Mouse (Mus musculus) c-Kit-positive CD71-positive TER-119-negative erythroid progenitor cells, embryonic 14.5 days (primary cell): ENCODE results near the gene Tep1.
"Not testable (repeated sequence)": the region's sequence is repeated elsewhere in the genome, so short reads cannot be mapped to it uniquely, and the experiment has no call there.

Experiments
- DNase-seq: peaks from one replicate; pipeline ENCODE4 v3.0.0-alpha.2; 2013; ENCODE audit warnings: low read depth

Tep1 gene

GRCm38 (mm10) chr14:50868211-50868610 lies 2.1 kb downstream of the Tep1 start:
- no peak for DNase-seq

- no peak for DNase-seq
These were observed 3.4 kb downstream of the Tep1 start for GRCm38 (mm10) chr14:50866966-50867365.

DNA sequence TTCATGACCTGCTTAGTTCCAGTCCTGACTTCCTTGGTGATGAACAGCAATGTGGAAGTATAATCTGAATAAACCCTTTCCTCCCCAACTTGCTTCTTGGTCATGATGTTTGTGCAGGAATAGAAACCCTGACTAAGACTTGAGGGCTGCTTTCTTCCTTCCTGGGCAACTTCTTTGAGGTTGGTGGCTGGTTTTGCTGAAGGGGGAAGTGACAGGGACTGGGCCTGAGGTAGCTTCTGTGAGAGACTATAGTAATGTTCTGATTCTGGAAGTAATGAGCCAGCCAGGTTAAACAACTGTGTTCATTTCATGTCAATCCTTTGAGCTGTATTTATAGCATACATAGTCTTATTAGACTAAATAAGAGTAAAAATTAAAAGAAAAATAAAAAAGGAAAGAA lies 5.4 kb downstream of the Tep1 start:
- DNase-seq: not testable (repeated sequence)

DNA sequence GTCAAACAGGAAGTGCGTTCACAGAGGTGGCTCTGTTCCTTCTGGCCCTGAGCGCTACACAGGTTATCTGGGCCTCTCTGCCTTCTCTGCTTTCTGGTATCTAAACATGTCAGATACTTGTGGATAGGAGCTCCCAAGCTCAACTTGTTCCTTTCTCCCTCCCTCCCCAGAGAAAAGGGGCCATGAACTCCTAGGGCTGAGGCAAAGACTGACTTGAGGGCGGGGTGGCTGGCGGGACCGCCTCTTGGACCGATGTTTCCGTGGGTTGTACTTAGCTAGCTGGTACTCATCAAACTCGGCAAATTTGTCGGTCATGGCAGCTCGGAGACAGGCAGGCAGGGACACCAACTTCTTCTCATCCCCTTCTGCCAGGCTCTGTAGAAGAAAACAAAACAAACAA lies 7.7 kb downstream of the Tep1 start:
- no peak for DNase-seq

DNA sequence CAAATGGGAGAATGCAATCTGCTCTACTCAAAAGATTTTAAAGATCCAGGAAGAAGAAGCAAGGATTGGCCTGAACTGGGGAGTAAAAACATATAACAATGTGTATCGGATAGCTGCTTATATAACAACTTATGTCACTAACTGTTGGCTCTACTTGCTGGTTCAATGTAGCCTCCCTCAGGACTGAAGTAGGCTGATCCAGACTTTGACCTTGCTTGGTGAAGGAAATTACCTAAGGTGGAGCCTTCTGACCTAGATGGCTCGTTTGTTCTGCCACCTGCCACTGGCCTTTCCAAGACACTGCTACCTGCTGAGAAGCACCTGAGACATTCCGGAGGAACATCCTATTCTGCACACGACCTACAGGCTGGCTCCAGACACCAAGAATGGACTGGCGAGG lies 14.6 kb downstream of the Tep1 start:
- DNase-seq: no peak

DNA sequence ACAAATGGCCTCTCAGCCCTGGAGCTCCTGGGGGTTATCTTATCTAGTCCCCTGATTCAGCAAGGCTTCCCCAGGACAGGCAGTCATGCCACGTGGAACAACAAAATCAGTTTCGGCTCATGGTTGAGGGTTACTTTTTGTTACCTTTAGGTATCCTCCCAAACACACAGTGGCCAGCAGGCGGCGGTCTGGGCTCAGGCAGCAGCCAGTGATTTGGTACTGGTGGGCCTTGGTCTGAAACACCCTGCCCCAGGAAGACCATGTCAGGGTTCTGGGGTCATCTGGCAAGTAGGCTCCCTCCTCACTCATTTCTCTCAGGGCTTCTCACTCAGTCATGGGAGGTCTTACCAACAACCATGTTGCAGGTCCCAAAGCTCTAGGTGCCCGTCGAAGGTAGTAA lies 33.1 kb downstream of the Tep1 start:
- peak; percentile 9 for DNase-seq

- DNase-seq: no peak
These were observed 35.9 kb downstream of the Tep1 start for GRCm38 (mm10) chr14:50834435-50834834.

DNA sequence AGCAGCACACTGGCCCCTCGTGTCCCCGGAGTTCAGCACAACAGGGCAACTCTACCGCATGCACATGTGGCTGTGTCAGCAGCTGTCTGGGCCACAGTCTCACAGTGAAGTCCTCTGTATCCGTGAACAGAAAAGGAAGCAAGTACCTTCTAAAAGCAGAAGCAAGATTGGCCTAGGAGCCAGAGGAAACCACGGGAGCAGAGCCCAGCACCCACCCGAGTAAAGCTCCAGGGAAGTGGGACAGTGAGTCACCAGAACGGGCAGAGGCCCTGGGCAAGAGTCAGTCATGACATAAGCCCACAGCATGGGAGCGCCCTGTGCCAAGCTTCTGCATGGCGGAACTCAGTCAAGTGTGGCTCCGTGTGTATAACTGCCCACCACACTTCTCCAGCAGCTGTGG lies 36.4 kb downstream of the Tep1 start:
- DNase-seq: no peak

DNA sequence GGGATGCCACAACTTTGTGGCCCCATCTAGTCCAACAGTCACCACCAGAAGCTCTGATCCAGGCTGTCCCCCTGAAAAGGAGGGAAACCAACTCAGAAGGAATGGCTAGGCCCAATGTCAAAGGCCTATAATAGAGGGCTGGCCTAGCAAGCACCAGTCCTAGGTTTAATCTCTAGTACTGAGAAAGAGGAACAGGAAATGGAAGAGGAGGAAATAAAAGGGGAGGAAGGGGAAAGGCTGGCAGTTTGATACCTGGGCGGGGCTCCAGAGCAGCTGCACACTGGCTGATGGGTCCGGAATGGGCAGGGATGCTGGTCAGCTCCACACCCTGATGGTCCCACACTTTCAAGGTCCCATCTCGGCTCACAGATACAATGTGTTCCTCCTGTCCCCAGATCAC lies 40.5 kb downstream of the Tep1 start:
- DNase-seq: no peak

- DNase-seq: no peak
These were observed 43.8 kb downstream of the Tep1 start for GRCm38 (mm10) chr14:50826579-50826978.

- no peak for DNase-seq
These were observed 46.1 kb downstream of the Tep1 start for GRCm38 (mm10) chr14:50824219-50824618.

- DNase-seq: no peak
These were observed 47.1 kb downstream of the Tep1 start for GRCm38 (mm10) chr14:50823240-50823639.

DNA sequence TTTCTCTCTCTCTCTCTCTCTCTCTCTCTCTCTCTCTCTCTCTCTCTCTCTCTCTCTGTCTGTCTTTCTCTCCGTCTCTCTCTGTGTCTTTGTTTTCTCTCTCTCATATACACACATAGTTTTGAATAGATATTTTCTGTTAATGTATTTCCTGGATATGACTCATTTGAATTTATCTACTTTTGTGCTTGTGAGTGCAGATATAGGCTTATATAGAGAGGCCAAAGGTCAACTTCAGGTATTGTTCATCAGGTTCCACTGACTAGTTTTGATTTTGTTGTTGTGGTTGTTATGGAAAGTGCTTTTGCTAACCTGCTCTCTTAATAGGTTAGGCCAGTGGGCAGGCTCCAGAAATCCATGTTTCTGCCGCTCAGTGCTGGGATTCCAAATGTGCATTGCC lies 57.3 kb downstream of the Tep1 start:
- no peak for DNase-seq

DNA sequence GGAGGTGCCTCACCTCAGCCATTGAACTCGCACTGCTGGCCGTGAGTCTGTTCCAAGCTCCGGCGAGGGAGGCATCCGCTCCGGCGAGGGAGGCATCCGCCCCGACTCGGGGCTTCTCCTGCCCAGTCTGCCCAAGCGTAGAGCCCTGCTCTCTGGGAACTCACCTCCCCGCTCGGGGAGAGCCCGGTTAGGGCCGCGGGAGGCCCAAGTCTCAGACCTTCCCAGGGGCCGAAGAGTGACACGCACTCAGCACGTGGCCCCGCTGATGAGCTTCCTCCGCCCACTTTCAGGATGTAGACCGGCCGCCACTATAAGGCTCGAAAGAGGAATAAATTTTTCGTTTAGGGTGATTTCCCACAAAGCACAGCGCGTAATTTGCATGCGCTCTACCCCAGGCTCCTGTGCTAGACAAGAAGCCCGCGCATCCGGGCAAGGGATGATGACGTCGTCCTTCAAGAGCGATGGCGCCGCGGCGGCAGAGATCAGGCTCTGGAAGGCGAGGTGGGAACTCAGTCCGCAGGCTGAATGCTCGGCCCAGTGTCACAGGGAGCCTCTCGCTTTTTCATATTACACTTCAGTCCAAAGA lies 62.8 kb downstream of the Tep1 start, which contains the start of the genes Ccnb1ip1 and Parp2:
TSS of gene Ccnb1ip1 (minus strand) at position 246 of the 586 bp plus-strand sequence.
TSS of gene Parp2 (plus strand) at position 355 of the 586 bp plus-strand sequence.
- peak; percentile 95 for DNase-seq

- DNase-seq: not testable (repeated sequence)
These were observed 63.9 kb downstream of the Tep1 start for GRCm38 (mm10) chr14:50806469-50806868.

DNA sequence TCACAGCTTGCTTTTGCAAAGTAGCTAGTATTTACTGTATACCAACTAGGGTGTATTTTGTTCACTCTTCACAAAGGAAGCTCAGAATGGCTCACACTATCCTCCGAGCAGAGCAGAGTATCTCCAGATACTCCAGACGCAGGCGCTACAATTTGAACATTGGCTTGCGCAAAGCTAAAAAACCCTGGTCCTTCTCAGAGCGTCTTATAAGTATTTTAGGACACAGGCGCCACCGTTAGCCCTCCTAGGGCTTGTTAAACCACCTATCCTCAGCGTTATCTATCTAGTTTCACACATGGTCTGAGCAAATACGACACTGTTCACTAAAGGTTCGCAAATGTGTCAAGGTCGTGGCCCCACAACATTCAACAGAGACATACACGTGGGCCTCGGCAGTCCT lies 65.7 kb downstream of the Tep1 start:
- DNase-seq: no peak

GRCm38 (mm10) chr14:50802843-50803562 lies 67.4 kb downstream of the Tep1 start:
- DNase-seq: peak; percentile 87

DNA sequence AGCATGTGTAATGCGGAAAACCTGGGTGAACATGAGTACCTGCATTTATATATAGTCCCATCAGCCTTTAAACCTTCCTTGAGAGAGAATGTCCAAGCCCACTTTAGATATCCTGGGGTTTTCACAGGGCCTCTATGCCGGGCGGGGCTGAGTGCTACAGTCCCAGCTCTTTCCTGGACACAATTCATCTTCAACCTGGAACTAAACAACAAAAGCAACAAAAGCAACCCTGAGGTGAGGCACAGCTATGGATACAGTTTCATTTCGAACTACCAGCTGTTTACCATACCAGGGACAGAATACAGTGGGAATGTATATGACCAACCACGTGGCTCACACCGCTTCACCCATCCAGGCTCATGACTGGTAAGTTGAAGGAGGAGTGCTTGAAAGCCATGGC lies 67.9 kb downstream of the Tep1 start:
- DNase-seq: no peak

- DNase-seq: no peak
These were observed 70.7 kb downstream of the Tep1 start for GRCm38 (mm10) chr14:50799502-50800259.

- no peak for DNase-seq
These were observed 71.8 kb downstream of the Tep1 start for GRCm38 (mm10) chr14:50798512-50798911.

DNA sequence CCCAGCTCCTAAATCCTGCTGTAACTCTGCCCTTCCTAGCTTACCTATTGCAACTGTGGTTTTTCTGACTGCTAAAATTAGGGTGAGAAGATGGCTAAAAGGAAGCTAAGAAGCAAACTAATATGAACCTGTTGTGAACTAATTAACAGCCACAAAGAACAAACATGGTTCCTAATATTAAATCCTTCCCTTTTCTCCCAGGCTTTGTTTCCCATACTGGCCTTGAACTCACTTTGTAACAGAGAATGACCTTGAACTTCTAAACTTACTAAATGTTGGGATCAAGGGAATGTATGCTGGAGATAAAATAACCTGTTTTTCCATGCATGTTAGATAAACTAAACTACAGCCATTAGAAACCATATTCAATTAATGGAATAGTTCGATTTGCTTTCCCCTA lies 73.9 kb downstream of the Tep1 start:
- no peak for DNase-seq

DNA sequence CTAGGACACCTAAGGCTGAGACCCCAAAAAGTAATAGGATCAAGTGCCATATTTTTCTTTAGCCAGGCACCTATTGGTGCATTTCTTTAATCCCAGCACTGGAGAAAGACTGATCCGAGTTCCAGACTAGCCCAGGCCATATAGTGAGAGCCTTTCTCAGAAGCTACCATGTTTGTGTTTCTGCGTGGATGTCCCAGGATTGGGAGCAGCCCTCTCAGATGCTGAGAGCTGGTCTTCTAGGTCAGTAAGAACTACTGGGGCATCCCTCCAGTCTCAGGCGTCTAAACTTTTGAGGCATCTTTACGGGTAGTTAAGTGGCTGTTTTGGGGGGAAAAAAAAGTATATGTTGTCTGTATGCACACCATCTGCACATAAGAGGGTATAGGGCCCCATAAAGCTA lies 74.4 kb downstream of the Tep1 start:
- no peak for DNase-seq
